Mouse (Mus musculus) duodenum, adult 2 months (tissue): Measurements from ENCODE around the gene Sh3bgr. TPM values are rescaled to one million over a fixed set of nuclear protein-coding genes. Genes with fewer than 3 reads are reported as not detected.

ENCODE experiments used
- polyA plus RNA-seq: library from polyadenylated mRNA; depleted of rRNA; stranded (reverse); fragments of >200 nt; gene quantifications from 2 replicates; pipeline ENCODE4 v1.2.3, GENCODE M21; 2012; ENCODE audit warnings: low replicate concordance; rRNA removed

Gene Sh3bgr
- polyA plus RNA-seq: 3.5 and 6.0 TPM in 2 replicates

DNA sequence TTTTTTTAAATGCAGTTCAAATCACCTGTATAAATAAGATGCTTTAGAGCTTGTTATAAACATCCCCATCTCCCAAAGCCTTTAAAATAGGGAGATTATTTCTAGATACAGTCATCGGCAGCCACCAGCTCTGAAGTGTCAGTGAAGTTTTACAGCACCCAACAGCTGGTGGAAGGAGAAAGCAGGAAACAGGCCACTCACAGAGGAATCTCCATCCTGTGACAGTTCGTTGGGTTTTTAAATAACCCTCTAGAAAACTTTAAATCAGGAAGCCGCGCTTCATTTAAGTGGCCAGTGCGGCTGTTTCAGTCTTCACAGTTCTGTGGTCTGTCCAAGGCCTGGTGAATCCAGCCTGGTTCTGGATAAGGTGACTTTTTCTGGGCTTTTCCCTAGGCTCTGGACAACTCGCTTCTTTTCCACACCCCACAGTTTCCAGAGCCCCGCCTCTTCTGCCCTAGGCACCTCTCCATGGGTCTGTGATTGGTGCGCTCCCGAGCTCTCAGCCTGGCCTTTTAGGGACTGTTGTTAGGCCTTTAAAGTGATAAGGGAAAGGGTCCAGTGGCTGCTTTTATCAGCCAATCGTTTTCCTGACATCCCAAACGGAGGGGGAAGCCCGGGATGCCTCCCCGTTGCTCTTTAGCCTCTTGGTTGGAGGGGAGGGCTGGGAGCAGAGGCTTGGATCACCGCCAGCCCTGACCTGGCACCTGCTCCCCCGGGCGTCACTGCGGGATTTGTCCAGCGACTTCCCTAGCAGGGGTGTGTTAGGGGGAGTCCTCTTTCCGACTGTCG lies at the start of gene Sh3bgr:
Gene Sh3bgr, plus strand, starts transcription at position 538 of the 789 bp plus-strand sequence.

DNA sequence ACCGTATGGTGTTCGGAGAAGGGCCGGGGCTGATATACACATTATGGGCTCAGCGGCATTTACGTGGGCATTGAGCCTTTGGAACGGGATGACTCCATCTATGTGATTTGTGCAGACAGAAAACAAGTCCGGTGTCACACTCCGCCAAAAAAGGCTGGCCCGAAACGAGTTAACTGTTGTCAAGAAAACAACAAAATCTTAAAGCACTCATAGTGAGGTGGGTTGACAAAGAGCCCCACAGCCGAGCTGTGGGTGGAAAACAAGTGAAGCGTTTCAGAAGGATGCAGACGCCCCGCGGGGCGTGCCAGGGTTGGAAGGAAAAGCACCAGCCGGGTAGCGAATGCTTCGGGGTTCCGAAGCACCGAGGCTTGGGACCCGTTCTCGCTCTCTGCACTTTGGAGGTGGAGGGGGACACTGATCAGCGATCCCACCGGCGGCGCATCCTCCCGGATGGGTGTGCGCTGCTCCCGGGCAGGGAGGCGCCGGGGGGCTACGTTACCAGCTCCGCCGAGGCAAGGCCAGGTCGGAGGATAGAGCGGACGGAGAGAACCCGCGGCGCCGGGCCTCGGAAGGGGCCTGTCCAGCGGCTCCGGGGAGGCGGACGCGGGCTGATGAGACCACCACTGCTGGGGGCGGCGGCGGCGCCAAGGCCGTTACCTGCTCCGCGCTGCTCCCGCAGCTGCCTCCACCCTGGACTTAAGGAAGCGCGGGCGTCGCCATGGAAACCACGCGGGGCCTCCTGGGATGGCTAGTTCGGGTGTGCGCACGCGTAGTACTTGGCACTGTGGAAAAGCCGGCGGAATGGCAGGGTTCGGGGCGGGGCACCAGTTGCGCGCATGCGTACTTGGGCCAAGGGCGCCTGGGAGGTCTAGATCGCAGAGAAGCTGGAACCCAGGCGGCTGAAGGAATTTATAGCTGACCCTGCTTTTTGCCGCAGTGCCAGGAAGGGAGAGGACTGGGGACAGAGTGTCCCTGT lies 8.4 kb upstream of the Sh3bgr start, which contains the start of gene Lca5l:
Gene Lca5l, minus strand, starts transcription at position 741 of the 976 bp plus-strand sequence.

DNA sequence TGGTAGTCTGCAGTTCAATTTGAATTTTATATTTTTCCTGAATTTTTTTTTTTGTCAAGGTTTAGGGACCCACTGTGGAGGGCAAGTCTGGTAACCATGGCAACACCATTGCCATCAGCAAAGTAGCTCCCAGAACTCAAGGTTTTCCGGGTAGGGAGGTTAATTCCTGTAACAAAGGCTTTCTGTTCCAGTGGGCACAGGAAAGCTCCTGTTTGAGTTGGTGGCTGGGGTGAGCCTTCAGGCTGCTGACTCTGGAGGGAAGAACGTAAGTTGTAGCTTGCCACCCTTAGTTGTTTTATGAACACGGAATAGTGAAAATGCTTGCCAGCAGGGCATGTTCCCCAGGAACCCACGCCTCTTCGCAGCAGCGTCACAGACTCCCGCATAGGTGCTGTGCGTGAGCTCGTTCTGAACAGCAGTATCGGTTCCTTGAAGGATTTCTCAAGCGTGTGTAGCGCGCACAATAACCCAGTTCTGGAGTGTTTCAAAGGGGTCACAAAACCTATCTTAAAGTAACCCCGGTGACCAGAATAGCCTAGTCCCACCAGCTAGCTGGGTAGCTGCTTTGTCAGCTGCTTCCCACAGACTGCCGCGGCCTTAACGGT lies 35.2 kb downstream of the Sh3bgr start, which contains the start of gene B3galt5:
Gene B3galt5, plus strand, starts transcription at position 436 of the 605 bp plus-strand sequence.

Other genes with a start within 250 kb of the Sh3bgr start
- gene Psmg1, start 209.5 kb upstream of the Sh3bgr start, polyA plus RNA-seq: 5.2 and 5.7 TPM in 2 replicates
- 14.8 and 19.5 TPM in 2 replicates for gene Brwd1, start 117.9 kb upstream of the Sh3bgr start, polyA plus RNA-seq
- gene Hmgn1, start 72.7 kb upstream of the Sh3bgr start, polyA plus RNA-seq: 3.8 and 4.4 TPM in 2 replicates
- 8.4 and 12.6 TPM in 2 replicates for gene Wrb, start 55.0 kb upstream of the Sh3bgr start, polyA plus RNA-seq
- gene Lca5l, start 8.2 kb upstream of the Sh3bgr start, polyA plus RNA-seq: 0.13 TPM in 2 replicates
- gene B3galt5, start 35.4 kb downstream of the Sh3bgr start, polyA plus RNA-seq: 0.28 and 1.1 TPM in 2 replicates
- gene Itgb2l, start 243.2 kb downstream of the Sh3bgr start, polyA plus RNA-seq: 0.05 TPM in 1 of 2 replicates, not detected in the other